Mouse (Mus musculus): ENCODE data around the gene Adamts18.

DNA sequence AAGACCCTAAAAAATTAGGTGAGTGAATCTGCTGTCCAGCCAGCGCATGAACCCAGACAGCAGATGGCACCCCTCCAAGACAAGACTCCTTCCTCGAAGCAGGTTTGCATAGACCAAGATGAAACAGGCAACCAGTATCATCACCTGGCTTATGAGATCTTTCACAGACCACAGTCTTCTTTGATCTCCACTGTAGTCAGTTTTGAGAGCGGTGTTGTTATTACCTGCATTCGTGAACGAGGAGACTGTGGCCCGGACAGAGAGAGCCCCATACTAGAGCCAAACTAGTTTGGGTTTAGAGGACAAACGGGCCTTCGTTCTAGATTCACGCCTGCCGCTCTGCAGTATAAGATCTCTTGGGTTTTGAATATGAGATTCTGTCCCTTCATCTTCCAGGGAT is 178.6 kb downstream of the Adamts18 start:
- TF ChIP-seq CTCF (IDR thresholded peaks at IDR 0.05; ENCODE audit: low read depth) = no peak
- no peak for TF ChIP-seq EP300 (IDR thresholded peaks at IDR 0.05; ENCODE audit: low read depth)
